Mouse (Mus musculus) ES-E14 (cell line): Measurements from ENCODE around the gene 4930447C04Rik.

ENCODE experiments used
- HCFC1 ChIP-seq: IDR thresholded peaks from 2 replicates; pipeline ENCODE4 v1.6.1; 2012; ENCODE audit warnings: low read length, inconsistent platforms, borderline replicate concordance; ENCODE audit not compliant: insufficient read depth
- ZC3H11A ChIP-seq: IDR thresholded peaks from 2 replicates; pipeline ENCODE4 v1.6.1; 2012; ENCODE audit warnings: low read depth, mild to moderate bottlenecking, inconsistent platforms, low read length, borderline replicate concordance
- ZNF384 ChIP-seq: IDR thresholded peaks from 2 replicates; pipeline ENCODE4 v1.6.1; 2012; ENCODE audit warnings: low read depth, low read length, inconsistent platforms

GRCm38 (mm10) chr12:72936751-72937150 lies 3.8 kb downstream of the 4930447C04Rik start:
- TF ChIP-seq HCFC1 (no peak), ZNF384 (no peak), ZC3H11A (no peak)
